Mouse (Mus musculus) heart, embryonic 16.5 days (tissue): ENCODE measurements around the gene Sec23b. TPM values are rescaled to one million over a fixed set of nuclear protein-coding genes. Genes with fewer than 3 reads are reported as not detected.

Experiments
- ATAC-seq: fragments of 200-750 bp; cut with Nextera tagmentation; replicated peaks from 2 replicates; pipeline ENCODE4 v1.8.0; 2017; ENCODE audit warnings: moderate number of reproducible peaks; ENCODE audit not compliant: insufficient read depth, low FRiP score; ENCODE audit errors: extremely low read depth
- H3K27ac ChIP-seq: fragments of 300-500 bp; sonication (generic); 2 replicates; pipeline ENCODE4 v1.5.1; 2014; ENCODE audit warnings: mild to moderate bottlenecking, low read length, control low read depth, moderate library complexity
- H3K27me3 ChIP-seq: fragments of 300-500 bp; sonication (generic); 2 replicates; pipeline ENCODE4 v1.6.1; 2014; ENCODE audit warnings: low read length, mixed read lengths; ENCODE audit not compliant: control insufficient read depth, insufficient read depth
- H3K36me3 ChIP-seq: fragments of 300-500 bp; sonication (generic); 2 replicates; pipeline ENCODE4 v1.6.1; 2014; ENCODE audit not compliant: control insufficient read depth, insufficient read depth
- H3K4me1 ChIP-seq: fragments of 300-500 bp; sonication (generic); 2 replicates; pipeline ENCODE4 v1.6.1; 2014; ENCODE audit warnings: low read length, mixed read lengths; ENCODE audit not compliant: control insufficient read depth, insufficient read depth
- H3K4me2 ChIP-seq: fragments of 300-500 bp; sonication (generic); 2 replicates; pipeline ENCODE4 v1.6.1; 2014; ENCODE audit warnings: low read depth, mild to moderate bottlenecking, control low read depth, low read length
- H3K4me3 ChIP-seq: fragments of 300-500 bp; sonication (generic); 2 replicates; pipeline ENCODE4 v1.5.1; 2014; ENCODE audit warnings: mild to moderate bottlenecking, control low read depth, low read length
- H3K9ac ChIP-seq: fragments of 300-500 bp; sonication (generic); 2 replicates; pipeline ENCODE4 v1.6.1; 2014; ENCODE audit warnings: low read length, control low read depth
- H3K9me3 ChIP-seq: fragments of 300-500 bp; sonication (generic); replicated peaks from 2 replicates; pipeline ENCODE4 v1.6.1; 2016; ENCODE audit warnings: low read length; ENCODE audit not compliant: control insufficient read depth
- WGBS: fragments of 180-500 bp; shearing (Covaris S2); extraction: QIAGEN DNeasy Blood & Tissue Kit; methylation state at CpG from one replicate; pipeline ENCODE4 v1.1.7; 2014; 5-methylcytosine and 5-hydroxymethylcytosine counted together
- polyA plus RNA-seq: library from polyadenylated mRNA; unstranded; fragments of >200 nt; fragmentation: Nextera tagmentation; extraction: Ambion mirVana; gene quantifications from 2 replicates; pipeline ENCODE4 v1.2.1, GENCODE M21; 2015

The Sec23b gene
- polyA plus RNA-seq, 1 experiment from 2014 or later = 51.9 TPM

GRCm38 (mm10) chr2:144634231-144634630 is 78.2 kb downstream of the Sec23b start:
- H3K9me3 ChIP-seq = 0 out of 2 replicates have a peak, but pooled peaks cover 5% of the 10 kb centered on the region
- H3K4me1 ChIP-seq = no peaks in the 10 kb centered on the region
- H3K36me3 ChIP-seq = peaks cover 4% of the 10 kb centered on the region; the same call in 1 of the 2 replicates
- no peak overlapping the region for H3K4me3 ChIP-seq
- no peak overlapping the region for H3K27ac ChIP-seq
- ATAC-seq = no peak
- H3K27me3 ChIP-seq = no peaks in the 10 kb centered on the region
- H3K9ac ChIP-seq = no peak overlapping the region
- no peak overlapping the region for H3K4me2 ChIP-seq
- 64% methylated on average over 5 of the region's 5 CpGs for WGBS

- ATAC-seq = no peak
- no peak overlapping the region for H3K9ac ChIP-seq
- no peak overlapping the region for H3K27ac ChIP-seq
- H3K4me1 ChIP-seq = no peaks in the 10 kb centered on the region
- no peak overlapping the region for H3K4me2 ChIP-seq
- H3K9me3 ChIP-seq = 0 out of 2 replicates have a peak, but pooled peaks cover 5% of the 10 kb centered on the region
- WGBS = 75% methylated on average over 2 of the region's 2 CpGs
- H3K4me3 ChIP-seq = no peak overlapping the region
- H3K27me3 ChIP-seq = no peaks in the 10 kb centered on the region
- peaks cover 4% of the 10 kb centered on the region; the same call in 1 of the 2 replicates for H3K36me3 ChIP-seq
These were observed 78.7 kb downstream of the Sec23b start for GRCm38 (mm10) chr2:144634729-144635128.

- H3K27ac ChIP-seq = no peak overlapping the region
- H3K36me3 ChIP-seq = peaks cover 4% of the 10 kb centered on the region; the same call in 1 of the 2 replicates
- H3K9ac ChIP-seq = no peak overlapping the region
- H3K27me3 ChIP-seq = no peaks in the 10 kb centered on the region
- H3K9me3 ChIP-seq = 0 out of 2 replicates have a peak, but pooled peaks cover 5% of the 10 kb centered on the region
- H3K4me3 ChIP-seq = no peak overlapping the region
- ATAC-seq = no peak; the same call in 1 of the 2 replicates
- no peaks in the 10 kb centered on the region for H3K4me1 ChIP-seq
- no peak overlapping the region for H3K4me2 ChIP-seq
- 16% methylated on average over 5 of the region's 5 CpGs for WGBS
These were observed 79.8 kb downstream of the Sec23b start for GRCm38 (mm10) chr2:144635644-144636320.

- Histone ChIP-seq H3K4me1 (no peaks in the 10 kb centered on the region), H3K9ac (no peak overlapping the region), H3K4me2 (no peak overlapping the region), H3K4me3 (no peak overlapping the region), H3K9me3 (0 out of 2 replicates have a peak, but pooled peaks cover 5% of the 10 kb centered on the region), H3K36me3 (peaks cover 3% of the 10 kb centered on the region; the same call in 1 of the 2 replicates), H3K27ac (no peak overlapping the region), H3K27me3 (no peaks in the 10 kb centered on the region)
- ATAC-seq = no peak
- 66% methylated on average over 4 of the region's 4 CpGs for WGBS
These were observed 81.2 kb downstream of the Sec23b start for GRCm38 (mm10) chr2:144637204-144637603.

- Histone ChIP-seq H3K4me1 (no peaks in the 10 kb centered on the region), H3K4me2 (no peak overlapping the region), H3K27me3 (no peaks in the 10 kb centered on the region), H3K4me3 (no peak overlapping the region), H3K27ac (no peak overlapping the region), H3K9ac (no peak overlapping the region), H3K9me3 (no peaks in the 10 kb centered on the region), H3K36me3 (no peaks in the 10 kb centered on the region)
- 77% methylated on average over 10 of the region's 12 CpGs for WGBS
- no peak for ATAC-seq
These were observed 81.8 kb downstream of the Sec23b start for GRCm38 (mm10) chr2:144637671-144638395.

- Histone ChIP-seq H3K4me3 (no peak overlapping the region), H3K9ac (no peak overlapping the region), H3K36me3 (no peaks in the 10 kb centered on the region), H3K4me2 (no peak overlapping the region), H3K4me1 (no peaks in the 10 kb centered on the region), H3K27me3 (no peaks in the 10 kb centered on the region), H3K9me3 (no peaks in the 10 kb centered on the region), H3K27ac (no peak overlapping the region)
- WGBS = 42% methylated on average over 4 of the region's 4 CpGs
- no peak for ATAC-seq
These were observed 82.7 kb downstream of the Sec23b start for GRCm38 (mm10) chr2:144638719-144639118.

GRCm38 (mm10) chr2:144640101-144640500 is 84.1 kb downstream of the Sec23b start:
- ATAC-seq = no peak
- no peaks in the 10 kb centered on the region for H3K27me3 ChIP-seq
- H3K27ac ChIP-seq = no peak overlapping the region
- H3K36me3 ChIP-seq = no peaks in the 10 kb centered on the region
- no peak overlapping the region for H3K4me3 ChIP-seq
- 73% methylated on average over 7 of the region's 7 CpGs for WGBS
- H3K9me3 ChIP-seq = no peaks in the 10 kb centered on the region
- H3K9ac ChIP-seq = no peak overlapping the region
- no peak overlapping the region for H3K4me2 ChIP-seq
- H3K4me1 ChIP-seq = no peaks in the 10 kb centered on the region
